Mouse (Mus musculus): ENCODE results near the gene Slc25a53.
"Not testable (repeated sequence)": the region's sequence is repeated elsewhere in the genome, so short reads cannot be mapped to it uniquely, and the experiment has no call there.

Gene Slc25a53

GRCm38 (mm10) chrX:136959688-136960087 is 78.4 kb downstream of the Slc25a53 start:
- peak; percentile 19 for DNase-seq (ENCODE audit: low read depth)

- DNase-seq (ENCODE audit: low read depth): not testable (repeated sequence)
Measured at GRCm38 (mm10) chrX:136958300-136958699, 79.8 kb downstream of the Slc25a53 start.

- DNase-seq (ENCODE audit: low read depth): not testable (repeated sequence)
Measured at GRCm38 (mm10) chrX:136957583-136958279, 80.4 kb downstream of the Slc25a53 start.

GRCm38 (mm10) chrX:136937985-136938384 is 100.1 kb downstream of the Slc25a53 start:
- DNase-seq (ENCODE audit: low read depth): no peak

All from NIH3T3 (cell line).